Mouse (Mus musculus): ENCODE measurements around the gene Abcg4. TPM values are rescaled to one million over a fixed set of nuclear protein-coding genes. Genes with fewer than 3 reads are reported as not detected.

Abcg4 gene
- total and polyA plus RNA-seq, 3 experiments, result 0.23 to 1.1 (median 0.72) TPM

DNA sequence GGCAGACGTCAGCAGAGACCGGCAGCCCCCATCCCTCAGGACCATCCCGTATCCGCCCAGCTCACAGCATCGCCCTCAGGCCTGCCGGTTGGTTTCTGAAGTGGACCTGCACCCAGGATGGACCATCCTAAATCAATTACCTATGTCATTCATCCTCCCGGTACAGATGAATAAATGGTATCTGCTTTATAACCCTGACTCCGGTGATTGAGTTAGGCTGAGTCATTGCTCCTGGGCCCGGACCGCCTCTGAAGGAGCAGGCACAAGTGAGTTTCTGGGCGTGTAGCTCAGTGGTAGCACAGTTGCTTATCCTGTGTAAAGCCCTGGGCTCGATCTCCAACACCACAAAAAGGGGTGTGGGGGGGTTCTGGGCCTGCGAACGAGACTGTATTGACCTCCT is 27.0 kb downstream of the Abcg4 start:
- Histone ChIP-seq H3K4me3 (replicated peaks in 1 of 3; ENCODE audit: low read depth in 2 of 3, low read length in 2 of 3, poor library complexity in 1 of 3) (no peak overlapping the region), H3K27ac (ENCODE audit: insufficient read depth, low read depth) (no peak overlapping the region), H3K4me2 (ENCODE audit: insufficient read depth, low read depth, poor library complexity, severe bottlenecking) (no peak overlapping the region), H3K27me3 (replicated peaks) (no peaks in the 10 kb centered on the region), H3K9ac (ENCODE audit: insufficient read depth, low read depth) (no peak overlapping the region), H3K79me2 (replicated peaks; ENCODE audit: control insufficient read depth, extremely low read depth, insufficient read depth, poor library complexity, severe bottlenecking) (no peaks in the 10 kb centered on the region), H3K9me3 (replicated peaks; ENCODE audit: low read length) (no peaks in the 10 kb centered on the region), H3K36me3 (replicated peaks in 1 of 2; ENCODE audit: control insufficient read depth in 1 of 2, insufficient read depth in 1 of 2, low read length in 1 of 2) (peaks cover 27 to 83% of the 10 kb centered on the region in 2 experiments), H3K4me1 (ENCODE audit: control insufficient read depth in 1 of 2, insufficient read depth in 2 of 2) (peaks cover 2 to 21% of the 10 kb centered on the region in 2 experiments; a peak in 3 of 4 replicates)
- in situ Hi-C loops (cut with MboI; ENCODE audit: low pct_ligation_motif_present, low pct_unique_long_range_greater_than_20kb, low sequenced_read_pairs), result loop anchor here (10.0 kb wide), 1 partner anchor 137 kb away; no protein-coding TSS in a partner anchor
- dilution Hi-C loops (cut with MboI; ENCODE audit: extremely low pct_ligation_motif_present, extremely low pct_unique_long_range_greater_than_20kb, low sequenced_read_pairs), result no loop called here
- TF ChIP-seq MAFK (IDR thresholded peaks at IDR 0.05; ENCODE audit: insufficient replicate concordance, low read length) (no peak), CHD2 (IDR thresholded peaks at IDR 0.05; ENCODE audit: low read length) (no peak), USF2 (conservative IDR thresholded peaks at IDR 0.05; ENCODE audit: low read depth, low read length) (no peak), SIN3A (IDR thresholded peaks at IDR 0.05; ENCODE audit: low read length) (no peak), JUN (IDR thresholded peaks at IDR 0.05; ENCODE audit: insufficient read depth, low read depth, low read length) (no peak), KAT2A (IDR thresholded peaks at IDR 0.05; ENCODE audit: insufficient replicate concordance, low read length) (no peak), UBTF (IDR thresholded peaks at IDR 0.05; ENCODE audit: low read depth, low read length) (no peak), MAX (IDR thresholded peaks at IDR 0.05; ENCODE audit: low read length) (no peak), ZMIZ1 (IDR thresholded peaks at IDR 0.05; ENCODE audit: low read depth, low read length) (no peak), JUND (conservative IDR thresholded peaks at IDR 0.05; ENCODE audit: low read depth, low read length) (no peak), HCFC1 (IDR thresholded peaks at IDR 0.05; ENCODE audit: low read depth, low read length) (no peak), ZKSCAN1 (IDR thresholded peaks at IDR 0.05; ENCODE audit: borderline replicate concordance, low read depth, low read length) (no peak), CTCF (conservative IDR thresholded peaks at IDR 0.05 in 1 of 2, IDR thresholded peaks at IDR 0.05 in 1 of 2; ENCODE audit: low read depth in 2 of 2, low read length in 2 of 2) (no peak), CHD1 (IDR thresholded peaks at IDR 0.05; ENCODE audit: low read depth, low read length) (no peak), RCOR1 (conservative IDR thresholded peaks at IDR 0.05; ENCODE audit: low read depth, low read length) (no peak), MEF2A (IDR thresholded peaks at IDR 0.05; ENCODE audit: borderline replicate concordance, low read depth, low read length) (no peak), GABPA (IDR thresholded peaks at IDR 0.05; ENCODE audit: insufficient replicate concordance, low read depth, low read length) (no peak)
- DNase-seq (ENCODE audit: extremely low read depth), result no peak

DNA sequence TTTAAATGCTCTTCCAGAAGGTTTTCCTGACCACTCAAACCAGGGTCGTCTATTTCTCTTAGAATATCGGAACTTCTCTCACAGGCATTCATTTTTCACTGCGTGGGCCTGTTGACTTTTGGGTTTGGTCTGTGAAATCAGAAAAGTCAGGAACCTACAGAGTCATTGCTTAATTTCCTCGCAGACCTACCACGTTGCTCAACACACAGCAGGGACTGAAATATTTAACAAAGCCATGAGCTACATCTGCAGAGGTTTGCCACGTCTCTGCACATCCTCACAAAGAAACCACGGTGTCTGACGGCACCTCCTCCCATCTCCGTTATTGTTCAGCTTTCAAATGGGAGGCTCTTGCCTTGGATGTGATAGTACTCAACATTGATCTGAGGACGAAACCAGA is 29.4 kb downstream of the Abcg4 start:
- Histone ChIP-seq H3K4me3 (replicated peaks in 1 of 3; ENCODE audit: low read depth in 2 of 3, low read length in 2 of 3, poor library complexity in 1 of 3) (no peak overlapping the region), H3K9ac (ENCODE audit: insufficient read depth, low read depth) (no peak overlapping the region), H3K4me2 (ENCODE audit: insufficient read depth, low read depth, poor library complexity, severe bottlenecking) (no peak overlapping the region), H3K36me3 (replicated peaks in 1 of 2; ENCODE audit: control insufficient read depth in 1 of 2, insufficient read depth in 1 of 2, low read length in 1 of 2) (peaks cover 27 to 85% of the 10 kb centered on the region in 2 experiments), H3K79me2 (replicated peaks; ENCODE audit: control insufficient read depth, extremely low read depth, insufficient read depth, poor library complexity, severe bottlenecking) (no peaks in the 10 kb centered on the region), H3K27me3 (replicated peaks) (no peaks in the 10 kb centered on the region), H3K4me1 (ENCODE audit: control insufficient read depth in 1 of 2, insufficient read depth in 2 of 2) (peaks cover 2 to 20% of the 10 kb centered on the region in 2 experiments; a peak in 2 of 4 replicates), H3K9me3 (replicated peaks; ENCODE audit: low read length) (no peaks in the 10 kb centered on the region), H3K27ac (ENCODE audit: insufficient read depth, low read depth) (no peak overlapping the region)
- TF ChIP-seq CHD2 (IDR thresholded peaks at IDR 0.05; ENCODE audit: low read length) (no peak), ZKSCAN1 (IDR thresholded peaks at IDR 0.05; ENCODE audit: borderline replicate concordance, low read depth, low read length) (no peak), GABPA (IDR thresholded peaks at IDR 0.05; ENCODE audit: insufficient replicate concordance, low read depth, low read length) (no peak), MAX (IDR thresholded peaks at IDR 0.05; ENCODE audit: low read length) (no peak), USF2 (conservative IDR thresholded peaks at IDR 0.05; ENCODE audit: low read depth, low read length) (no peak), EP300 (IDR thresholded peaks at IDR 0.05; ENCODE audit: low read length) (no peak), ZC3H11A (IDR thresholded peaks at IDR 0.05; ENCODE audit: low read depth, low read length) (no peak), HCFC1 (IDR thresholded peaks at IDR 0.05; ENCODE audit: low read depth, low read length) (no peak), POLR2AphosphoS2 (IDR thresholded peaks at IDR 0.05; ENCODE audit: low read depth, low read length) (no peak), PAX5 (IDR thresholded peaks at IDR 0.05; ENCODE audit: low read length) (no peak), ELF1 (IDR thresholded peaks at IDR 0.05; ENCODE audit: low read depth, low read length) (no peak), USF1 (IDR thresholded peaks at IDR 0.05; ENCODE audit: low read depth, low read length) (no peak), MXI1 (IDR thresholded peaks at IDR 0.05; ENCODE audit: low read depth, low read length) (no peak), CHD1 (IDR thresholded peaks at IDR 0.05; ENCODE audit: low read depth, low read length) (no peak), SIN3A (IDR thresholded peaks at IDR 0.05; ENCODE audit: low read length) (no peak)
- dilution Hi-C loops (cut with MboI; ENCODE audit: extremely low pct_ligation_motif_present, extremely low pct_unique_long_range_greater_than_20kb, low sequenced_read_pairs) (no loop called here), in situ Hi-C loops (cut with MboI; ENCODE audit: low pct_ligation_motif_present, low pct_unique_long_range_greater_than_20kb, low sequenced_read_pairs) (no loop called here)
- no peak for DNase-seq (ENCODE audit: extremely low read depth)

All from CH12.LX (cell line).